Mouse (Mus musculus) heart, adult 2 months (tissue): Measurements from ENCODE around the gene Btbd1.

Source experiments
- CTCF ChIP-seq: fragments of 200-600 bp; IDR thresholded peaks from 2 replicates; pipeline ENCODE4 v1.8.1; 2022; ENCODE audit warnings: antibody characterized with exemption, mild to moderate bottlenecking, moderate library complexity
- POLR2A ChIP-seq: fragments of 200-500 bp; IDR thresholded peaks from 2 replicates; pipeline ENCODE4 v1.6.1; 2011; ENCODE audit warnings: mild to moderate bottlenecking, low read depth, low read length, control low read depth; ENCODE audit not compliant: insufficient read depth

DNA sequence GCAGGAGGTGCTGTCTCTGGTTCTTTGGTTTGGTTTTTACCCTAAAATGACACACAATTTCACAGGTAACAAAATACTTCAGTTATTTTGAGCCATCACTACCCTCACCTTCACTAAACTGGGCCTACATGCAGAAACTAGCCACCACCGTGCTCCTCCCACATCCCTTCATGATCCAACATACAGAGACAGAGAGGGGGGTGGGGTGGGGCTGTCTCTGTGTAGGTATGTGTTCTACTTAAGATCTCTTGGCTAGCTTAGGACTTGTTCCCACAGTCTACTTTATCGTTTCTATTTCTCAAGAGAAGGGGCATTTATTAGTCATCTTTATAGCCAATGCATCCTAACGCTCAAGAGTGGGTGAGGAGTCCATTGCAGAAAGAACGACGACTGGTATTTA, 40.7 kb downstream of the Btbd1 start:
- no peak for TF ChIP-seq CTCF
- TF ChIP-seq POLR2A = no peak
